Mouse (Mus musculus): Measurements from ENCODE around the gene Pecam1. TPM values are rescaled to one million over a fixed set of nuclear protein-coding genes. Genes with fewer than 3 reads are reported as not detected.

Pecam1 gene
- total and polyA plus RNA-seq, 2 experiments from 2014 or later: 9.8 to 17.5 TPM

- no peak for DNase-seq (ENCODE audit: low spot score)
- Histone ChIP-seq H3K4me2 (ENCODE audit: low read depth, low read length, poor library complexity, severe bottlenecking) (no peak overlapping the region), H3K36me3 (ENCODE audit: insufficient read depth, low read length) (no peaks in the 10 kb centered on the region), H3K4me3 (ENCODE audit: low read depth, low read length) (no peak overlapping the region), H3K9ac (replicated peaks; ENCODE audit: low read length, poor library complexity, severe bottlenecking) (no peak overlapping the region), H3K27ac (ENCODE audit: low read depth, low read length) (no peak overlapping the region), H3K27me3 (ENCODE audit: insufficient read depth, low read length) (no peaks in the 10 kb centered on the region), H3K4me1 (ENCODE audit: insufficient read depth, low read length) (0 out of 2 replicates have a peak, but pooled peaks cover 3% of the 10 kb centered on the region), H3K9me3 (ENCODE audit: low read length) (no peaks in the 10 kb centered on the region)
- no peak for ATAC-seq (ENCODE audit: low FRiP score)
- TF ChIP-seq CTCF (IDR thresholded peaks at IDR 0.05): no peak
- 79% methylated on average over 3 of the region's 3 CpGs for WGBS
Observed at GRCm38 (mm10) chr11:106707866-106708265, 42.6 kb downstream of the Pecam1 start.

GRCm38 (mm10) chr11:106707085-106707484, 43.3 kb downstream of the Pecam1 start:
- no peaks in the 10 kb centered on the region for H3K9me3 ChIP-seq (ENCODE audit: low read length)
- H3K36me3 ChIP-seq (ENCODE audit: insufficient read depth, low read length): no peaks in the 10 kb centered on the region
- 78% methylated on average over 8 of the region's 8 CpGs for WGBS
- 0 out of 2 replicates have a peak, but pooled peaks cover 3% of the 10 kb centered on the region for H3K4me1 ChIP-seq (ENCODE audit: insufficient read depth, low read length)
- H3K27me3 ChIP-seq (ENCODE audit: insufficient read depth, low read length): no peaks in the 10 kb centered on the region
- H3K27ac ChIP-seq (ENCODE audit: low read depth, low read length): no peak overlapping the region
- ATAC-seq (ENCODE audit: low FRiP score) (no peak), DNase-seq (ENCODE audit: low spot score) (no peak)
- TF ChIP-seq CTCF (IDR thresholded peaks at IDR 0.05): no peak
- H3K4me3 ChIP-seq (ENCODE audit: low read depth, low read length): no peak overlapping the region
- H3K9ac ChIP-seq (replicated peaks; ENCODE audit: low read length, poor library complexity, severe bottlenecking): no peak overlapping the region
- H3K4me2 ChIP-seq (ENCODE audit: low read depth, low read length, poor library complexity, severe bottlenecking): no peak overlapping the region

GRCm38 (mm10) chr11:106706212-106706611, 44.2 kb downstream of the Pecam1 start:
- no peak for TF ChIP-seq CTCF (IDR thresholded peaks at IDR 0.05)
- 32% methylated on average over 4 of the region's 4 CpGs for WGBS
- H3K9ac ChIP-seq (replicated peaks; ENCODE audit: low read length, poor library complexity, severe bottlenecking): no peak overlapping the region
- DNase-seq (ENCODE audit: low spot score): no peak
- ATAC-seq (ENCODE audit: low FRiP score): no peak
- H3K27ac ChIP-seq (ENCODE audit: low read depth, low read length): no peak overlapping the region
- no peak overlapping the region for H3K4me3 ChIP-seq (ENCODE audit: low read depth, low read length)
- no peaks in the 10 kb centered on the region for H3K27me3 ChIP-seq (ENCODE audit: insufficient read depth, low read length)
- H3K4me1 ChIP-seq (ENCODE audit: insufficient read depth, low read length): 0 out of 2 replicates have a peak, but pooled peaks cover 3% of the 10 kb centered on the region
- no peaks in the 10 kb centered on the region for H3K9me3 ChIP-seq (ENCODE audit: low read length)
- no peaks in the 10 kb centered on the region for H3K36me3 ChIP-seq (ENCODE audit: insufficient read depth, low read length)
- H3K4me2 ChIP-seq (ENCODE audit: low read depth, low read length, poor library complexity, severe bottlenecking): no peak overlapping the region

- 79% methylated on average over 9 of the region's 9 CpGs for WGBS
Observed at GRCm38 (mm10) chr11:106704399-106705111, 45.9 kb downstream of the Pecam1 start.

GRCm38 (mm10) chr11:106703931-106704330, 46.5 kb downstream of the Pecam1 start:
- no peak for ATAC-seq (ENCODE audit: low FRiP score)
- Histone ChIP-seq H3K9ac (replicated peaks; ENCODE audit: low read length, poor library complexity, severe bottlenecking) (no peak overlapping the region), H3K9me3 (ENCODE audit: low read length) (no peaks in the 10 kb centered on the region), H3K4me2 (ENCODE audit: low read depth, low read length, poor library complexity, severe bottlenecking) (no peak overlapping the region), H3K4me1 (ENCODE audit: insufficient read depth, low read length) (no peaks in the 10 kb centered on the region), H3K27me3 (ENCODE audit: insufficient read depth, low read length) (no peaks in the 10 kb centered on the region), H3K4me3 (ENCODE audit: low read depth, low read length) (no peak overlapping the region), H3K27ac (ENCODE audit: low read depth, low read length) (no peak overlapping the region), H3K36me3 (ENCODE audit: insufficient read depth, low read length) (no peaks in the 10 kb centered on the region)
- no peak for DNase-seq (ENCODE audit: low spot score)
- TF ChIP-seq CTCF (IDR thresholded peaks at IDR 0.05): no peak
- 91% methylated on average over 7 of the region's 7 CpGs for whole genome bisulfite sequencing

More at GRCm38 (mm10) chr11:106704399-106705111, 45.9 kb downstream of the Pecam1 start:
- DNase-seq (ENCODE audit: low spot score) (no peak), ATAC-seq (ENCODE audit: low FRiP score) (no peak)
- Histone ChIP-seq H3K4me3 (ENCODE audit: low read depth, low read length) (no peak overlapping the region), H3K4me1 (ENCODE audit: insufficient read depth, low read length) (0 out of 2 replicates have a peak, but pooled peaks cover under 1% of the 10 kb centered on the region), H3K27ac (ENCODE audit: low read depth, low read length) (no peak overlapping the region), H3K9ac (replicated peaks; ENCODE audit: low read length, poor library complexity, severe bottlenecking) (no peak overlapping the region), H3K4me2 (ENCODE audit: low read depth, low read length, poor library complexity, severe bottlenecking) (no peak overlapping the region), H3K27me3 (ENCODE audit: insufficient read depth, low read length) (no peaks in the 10 kb centered on the region), H3K36me3 (ENCODE audit: insufficient read depth, low read length) (no peaks in the 10 kb centered on the region), H3K9me3 (ENCODE audit: low read length) (no peaks in the 10 kb centered on the region)
- TF ChIP-seq CTCF (IDR thresholded peaks at IDR 0.05): no peak

- H3K9ac ChIP-seq (replicated peaks; ENCODE audit: low read length, poor library complexity, severe bottlenecking): no peak overlapping the region
- TF ChIP-seq CTCF (IDR thresholded peaks at IDR 0.05): no peak
- 84% methylated on average over 3 of the region's 3 CpGs for WGBS
- no peak overlapping the region for H3K4me3 ChIP-seq (ENCODE audit: low read depth, low read length)
- H3K27ac ChIP-seq (ENCODE audit: low read depth, low read length): no peak overlapping the region
- H3K9me3 ChIP-seq (ENCODE audit: low read length): no peaks in the 10 kb centered on the region
- no peaks in the 10 kb centered on the region for H3K36me3 ChIP-seq (ENCODE audit: insufficient read depth, low read length)
- H3K27me3 ChIP-seq (ENCODE audit: insufficient read depth, low read length): no peaks in the 10 kb centered on the region
- ATAC-seq (ENCODE audit: low FRiP score) (no peak), DNase-seq (ENCODE audit: low spot score) (no peak)
- H3K4me2 ChIP-seq (ENCODE audit: low read depth, low read length, poor library complexity, severe bottlenecking): no peak overlapping the region
- H3K4me1 ChIP-seq (ENCODE audit: insufficient read depth, low read length): no peaks in the 10 kb centered on the region
Observed at GRCm38 (mm10) chr11:106702584-106702983, 47.8 kb downstream of the Pecam1 start.

Measured in midbrain, postnatal 0 days (tissue).